Mouse (Mus musculus) CH12.LX (cell line): ENCODE results near the gene Rarg.

Source experiments
- BHLHE40 ChIP-seq: IDR thresholded peaks from 2 replicates; pipeline ENCODE4 v1.6.1; 2011; ENCODE audit warnings: mild to moderate bottlenecking, low read depth, low read length, improper control_type of control experiment
- CHD2 ChIP-seq: IDR thresholded peaks from 2 replicates; pipeline ENCODE4 v1.6.1; 2011; ENCODE audit warnings: low read length, improper control_type of control experiment
- CTCF ChIP-seq, 2 experiments: IDR thresholded peaks in 1 of 2; conservative IDR thresholded peaks in 1 of 2; 2 replicates each; pipeline ENCODE4 v1.5.1; 2011 to 2012; ENCODE audit warnings: low read depth in 2 of 2, low read length in 2 of 2, improper control_type of control experiment in 1 of 2, inconsistent platforms in 1 of 2, mild to moderate bottlenecking in 1 of 2, moderate library complexity in 1 of 2
- EP300 ChIP-seq: IDR thresholded peaks from 2 replicates; pipeline ENCODE4 v1.6.1; 2011; ENCODE audit warnings: low read length, improper control_type of control experiment
- IRF4 ChIP-seq: IDR thresholded peaks from 2 replicates; pipeline ENCODE4 v1.6.1; 2014; ENCODE audit warnings: low read depth, mild to moderate bottlenecking, inconsistent platforms, low read length, improper control_type of control experiment
- JUND ChIP-seq: conservative IDR thresholded peaks from 2 replicates; pipeline ENCODE4 v1.6.1; 2011; ENCODE audit warnings: low read depth, low read length, improper control_type of control experiment
- NELFE ChIP-seq: IDR thresholded peaks from 2 replicates; pipeline ENCODE4 v1.6.1; 2011; ENCODE audit warnings: low read depth, low read length, improper control_type of control experiment
- POLR2A ChIP-seq: IDR thresholded peaks from 2 replicates; pipeline ENCODE4 v1.6.1; 2011; ENCODE audit warnings: low read depth, mild to moderate bottlenecking, improper control_type of control experiment, low read length
- TCF12 ChIP-seq: IDR thresholded peaks from 2 replicates; pipeline ENCODE4 v1.6.1; 2014; ENCODE audit warnings: low read depth, mild to moderate bottlenecking, inconsistent platforms, low read length, improper control_type of control experiment
- UBTF ChIP-seq: IDR thresholded peaks from 2 replicates; pipeline ENCODE4 v1.6.1; 2012; ENCODE audit warnings: low read depth, mild to moderate bottlenecking, inconsistent platforms, low read length, improper control_type of control experiment, moderate library complexity
- ZMIZ1 ChIP-seq: IDR thresholded peaks from 2 replicates; pipeline ENCODE4 v1.6.1; 2012; ENCODE audit warnings: low read depth, mild to moderate bottlenecking, inconsistent platforms, low read length, improper control_type of control experiment
- ZNF384 ChIP-seq: IDR thresholded peaks from 2 replicates; pipeline ENCODE4 v1.6.1; 2012; ENCODE audit warnings: low read depth, low read length, improper control_type of control experiment, inconsistent platforms

DNA sequence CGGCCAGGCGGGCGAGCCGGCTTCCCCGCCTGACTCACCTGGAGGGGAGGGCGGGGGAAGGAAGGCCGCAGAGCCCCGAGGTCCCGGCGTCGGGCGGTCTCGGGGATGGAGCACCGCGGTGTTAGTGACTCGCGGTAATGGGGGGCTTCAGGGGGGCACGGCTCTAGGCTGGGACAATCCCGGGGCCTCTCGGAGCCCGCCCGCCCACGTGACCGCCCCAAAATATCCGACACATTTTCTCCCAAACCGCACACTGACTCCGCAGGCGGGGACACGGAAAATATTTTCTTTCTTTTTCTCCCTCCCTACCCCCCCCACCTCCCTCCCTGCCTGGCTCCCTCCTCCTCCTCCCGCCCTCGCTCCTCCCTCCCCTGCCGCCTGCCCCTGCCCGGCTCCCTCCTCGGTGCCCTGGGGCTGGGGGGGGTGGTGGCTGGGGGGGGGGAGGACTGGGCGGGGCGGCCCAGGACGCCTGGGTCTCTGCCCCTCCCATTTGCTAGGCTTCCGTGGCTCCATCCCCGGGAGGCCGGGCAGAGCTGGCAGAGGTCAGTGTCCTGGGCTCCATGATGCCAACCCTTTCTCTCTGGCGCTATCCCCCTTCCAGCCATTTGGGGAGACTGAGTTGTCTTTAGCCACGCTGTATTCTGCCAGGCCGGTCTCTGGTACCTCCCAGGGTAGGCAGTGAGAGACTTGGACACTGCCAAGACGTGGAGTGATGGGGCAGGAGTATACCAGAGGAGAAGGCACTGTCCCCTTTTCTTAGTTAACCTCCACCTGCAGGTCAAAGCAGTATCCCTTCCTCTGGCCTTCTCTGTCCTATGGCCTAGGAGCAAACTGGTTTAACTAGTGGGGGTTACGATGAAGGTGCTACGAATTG is at the start of gene Rarg:
- TF ChIP-seq EP300 (no peak), NELFE (no peak), ZNF384 (no peak), CHD2 (no peak), JUND (no peak), BHLHE40 (peak; percentile 32; the same call in 1 of the 2 replicates), ZMIZ1 (no peak), UBTF (no peak; the same call in 1 of the 2 replicates), POLR2A (no peak), CTCF (conservative IDR thresholded peaks at IDR 0.05 in 1 of 2, IDR thresholded peaks at IDR 0.05 in 1 of 2; ENCODE audit: low read depth in 2 of 2, low read length in 2 of 2) (no peak), IRF4 (no peak), TCF12 (no peak)
